Mouse (Mus musculus) liver, embryonic 12.5 days (tissue): Measurements from ENCODE around the gene Msi2. TPM values are rescaled to one million over a fixed set of nuclear protein-coding genes. Genes with fewer than 3 reads are reported as not detected.
A peak's percentile ranks its signal among the peaks of the same experiment; 100 is the strongest.

ENCODE experiments used
- ATAC-seq: fragments of 200-750 bp; cut with Nextera tagmentation; 2 replicates; pipeline ENCODE4 v1.8.0; 2017; ENCODE audit warnings: moderate number of reproducible peaks, mild to moderate bottlenecking, moderate library complexity
- H3K27ac ChIP-seq: fragments of 300-500 bp; sonication (generic); 2 replicates; pipeline ENCODE4 v1.5.1; 2016; ENCODE audit warnings: mild to moderate bottlenecking
- H3K27me3 ChIP-seq: fragments of 300-500 bp; sonication (generic); replicated peaks from 2 replicates; pipeline ENCODE4 v1.6.1; 2016; ENCODE audit warnings: mild to moderate bottlenecking, moderate library complexity
- H3K36me3 ChIP-seq: fragments of 300-500 bp; sonication (generic); 2 replicates; pipeline ENCODE4 v1.6.1; 2016; ENCODE audit warnings: mild to moderate bottlenecking, moderate library complexity
- H3K4me1 ChIP-seq: fragments of 300-500 bp; sonication (generic); 2 replicates; pipeline ENCODE4 v1.6.1; 2016
- H3K4me2 ChIP-seq: fragments of 300-500 bp; sonication (generic); 2 replicates; pipeline ENCODE4 v1.6.1; 2016; ENCODE audit warnings: mild to moderate bottlenecking, moderate library complexity
- H3K4me3 ChIP-seq: fragments of 300-500 bp; sonication (generic); 2 replicates; pipeline ENCODE4 v1.5.1; 2016; ENCODE audit warnings: mild to moderate bottlenecking, moderate library complexity
- H3K9ac ChIP-seq: fragments of 300-500 bp; sonication (generic); 2 replicates; pipeline ENCODE4 v1.6.1; 2016; ENCODE audit warnings: mild to moderate bottlenecking, moderate library complexity
- H3K9me3 ChIP-seq: fragments of 300-500 bp; sonication (generic); replicated peaks from 2 replicates; pipeline ENCODE4 v1.6.1; 2016; ENCODE audit warnings: mild to moderate bottlenecking, moderate library complexity
- WGBS: fragments of 180-500 bp; shearing (Covaris S2); methylation state at CpG from one replicate; pipeline ENCODE4 v1.1.7; 2016; ENCODE audit not compliant: insufficient replicate concordance; 5-methylcytosine and 5-hydroxymethylcytosine counted together
- polyA plus RNA-seq: library from polyadenylated mRNA; unstranded; fragments of >200 nt; fragmentation: Nextera tagmentation; extraction: Ambion mirVana; gene quantifications from 2 replicates; pipeline ENCODE4 v1.2.1, GENCODE M21; 2016

The Msi2 gene
- polyA plus RNA-seq, 1 experiment from 2014 or later: 5.2 TPM

DNA sequence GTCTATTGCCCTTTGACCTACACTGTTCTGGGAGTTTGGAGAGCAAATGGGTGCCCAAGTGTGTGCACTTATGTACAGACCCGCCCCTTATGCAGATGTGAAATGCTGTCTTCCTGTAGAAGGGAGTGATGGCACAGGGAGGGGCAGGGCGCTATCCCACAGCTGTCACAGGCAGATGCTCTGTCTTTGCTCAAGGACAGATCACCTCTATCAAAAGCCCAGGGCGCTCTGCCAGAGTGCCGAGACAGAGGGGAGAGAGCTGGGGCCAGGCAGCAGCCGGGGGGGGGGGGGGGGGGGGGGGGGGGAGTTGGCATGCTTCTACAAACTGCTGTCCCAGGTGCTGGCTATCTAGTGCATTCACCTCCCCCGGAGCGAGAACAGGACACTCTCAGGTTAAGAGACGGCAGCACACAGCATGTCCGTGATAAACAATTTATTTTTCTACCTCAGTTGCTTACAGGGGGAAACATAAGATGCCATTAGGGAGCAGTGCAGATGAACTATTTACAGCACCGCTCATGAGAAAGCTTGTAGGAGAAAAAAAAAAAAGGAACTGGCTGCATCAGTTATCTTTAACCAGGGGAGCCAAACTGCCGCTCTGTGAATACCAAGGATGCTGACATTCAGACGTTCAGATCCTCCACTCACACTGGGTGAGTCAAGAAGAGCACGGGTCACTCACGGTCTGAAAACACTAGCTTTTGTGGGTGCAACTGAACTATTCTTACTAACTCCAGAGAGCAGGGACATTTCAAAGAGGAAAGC is 337.0 kb downstream of the Msi2 start:
- WGBS: 68% methylated on average over 11 of the region's 14 CpGs

DNA sequence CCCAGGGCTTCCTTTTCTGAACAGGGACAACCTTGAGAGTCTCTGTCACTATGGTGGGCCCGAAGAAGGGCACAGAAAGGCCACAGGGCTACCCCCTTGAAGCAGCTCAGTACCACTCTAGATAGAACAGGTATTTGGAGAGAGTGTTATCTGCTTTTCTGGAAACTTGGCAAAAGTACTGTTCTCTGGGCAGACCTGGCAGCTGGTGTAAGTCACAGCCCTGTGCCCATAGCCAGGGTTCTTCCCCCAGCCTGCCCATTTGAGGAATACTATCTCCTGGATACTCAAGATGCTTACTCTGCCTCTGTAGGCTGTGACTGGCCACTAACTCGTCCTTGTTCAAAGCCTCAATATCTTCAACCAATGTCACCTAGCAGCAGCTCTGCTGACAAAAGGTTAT is 338.7 kb downstream of the Msi2 start:
- Histone ChIP-seq H3K4me1 (0 out of 2 replicates have a peak, but pooled peaks cover 7% of the 10 kb centered on the region), H3K9ac (no peak overlapping the region), H3K36me3 (0 out of 2 replicates have a peak, but pooled peaks cover 12% of the 10 kb centered on the region), H3K4me2 (no peak overlapping the region), H3K27me3 (no peaks in the 10 kb centered on the region), H3K27ac (no peak overlapping the region), H3K9me3 (no peaks in the 10 kb centered on the region), H3K4me3 (no peak overlapping the region)
- ATAC-seq: no peak
- 70% methylated on average over 2 of the region's 2 CpGs for WGBS

More for the DNA sequence above, 337.0 kb downstream of the Msi2 start:
- Histone ChIP-seq H3K27me3 (no peaks in the 10 kb centered on the region), H3K4me1 (0 out of 2 replicates have a peak, but pooled peaks cover 4% of the 10 kb centered on the region), H3K36me3 (0 out of 2 replicates have a peak, but pooled peaks cover 12% of the 10 kb centered on the region), H3K27ac (no peak overlapping the region), H3K9ac (no peak overlapping the region), H3K4me3 (no peak overlapping the region), H3K9me3 (no peaks in the 10 kb centered on the region), H3K4me2 (no peak overlapping the region)
- ATAC-seq: no peak

DNA sequence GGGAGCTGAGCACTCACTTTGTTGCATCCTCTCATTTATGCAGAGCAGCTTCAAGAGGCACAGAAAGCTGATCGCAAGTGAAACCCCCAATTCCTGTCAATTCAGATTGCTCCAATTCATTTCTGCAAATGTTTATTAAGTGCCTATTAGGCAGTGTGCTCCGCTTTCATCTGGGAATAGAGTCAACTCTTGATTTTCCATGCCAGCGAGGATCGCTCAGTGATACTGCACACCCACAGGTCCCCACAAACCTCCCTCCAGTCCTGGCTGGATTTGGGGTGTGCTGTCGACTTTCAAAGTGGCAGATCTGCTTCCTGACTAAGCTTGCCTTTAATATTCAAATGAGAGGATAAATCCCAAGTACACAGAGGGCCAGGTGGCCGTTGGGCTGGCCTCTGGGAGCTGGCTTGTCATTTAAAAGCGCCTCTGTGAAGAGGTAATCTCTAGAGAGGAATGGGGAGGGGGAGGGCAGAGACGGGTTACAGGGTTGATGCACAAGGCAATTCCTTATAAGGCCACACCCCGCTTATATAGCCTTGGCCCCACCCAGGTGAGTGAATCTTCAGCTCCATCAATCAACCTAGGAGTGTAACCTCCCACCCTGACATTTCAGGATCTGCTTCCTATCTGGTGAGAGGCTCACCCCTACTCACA is 339.5 kb downstream of the Msi2 start:
- Histone ChIP-seq H3K4me2 (no peak overlapping the region), H3K9me3 (no peaks in the 10 kb centered on the region), H3K4me3 (no peak overlapping the region), H3K4me1 (0 out of 2 replicates have a peak, but pooled peaks cover 7% of the 10 kb centered on the region), H3K36me3 (0 out of 2 replicates have a peak, but pooled peaks cover 12% of the 10 kb centered on the region), H3K9ac (no peak overlapping the region), H3K27me3 (no peaks in the 10 kb centered on the region), H3K27ac (no peak overlapping the region)
- ATAC-seq: no peak
- 76% methylated on average over 9 of the region's 9 CpGs for WGBS

DNA sequence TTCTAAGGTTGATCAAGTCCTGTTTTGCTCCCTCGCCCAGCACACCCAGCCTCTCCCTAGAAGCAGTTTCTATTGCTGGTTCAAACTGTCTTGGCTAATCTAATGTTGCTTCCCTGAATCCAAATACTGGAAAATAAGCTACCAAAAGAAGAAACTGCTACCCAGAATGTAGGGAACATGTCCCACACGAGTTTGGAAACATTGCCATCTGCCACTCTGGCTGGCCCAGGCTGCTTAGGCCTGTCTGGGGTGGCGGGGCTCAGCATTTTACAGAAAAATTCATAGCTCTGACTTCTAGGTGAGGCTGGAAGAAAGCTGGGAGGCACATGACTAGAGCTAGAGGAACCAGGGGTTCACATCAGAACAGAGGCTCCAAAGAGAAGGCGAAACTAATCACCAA is 345.7 kb downstream of the Msi2 start:
- Histone ChIP-seq H3K36me3 (peaks cover 6% of the 10 kb centered on the region; the same call in 1 of the 2 replicates), H3K4me1 (peaks cover 22% of the 10 kb centered on the region), H3K27ac (no peak overlapping the region), H3K27me3 (no peaks in the 10 kb centered on the region), H3K4me3 (no peak overlapping the region), H3K4me2 (no peak overlapping the region), H3K9ac (no peak overlapping the region), H3K9me3 (no peaks in the 10 kb centered on the region)
- 68% methylated on average over 4 of the region's 4 CpGs for WGBS
- ATAC-seq: no peak

DNA sequence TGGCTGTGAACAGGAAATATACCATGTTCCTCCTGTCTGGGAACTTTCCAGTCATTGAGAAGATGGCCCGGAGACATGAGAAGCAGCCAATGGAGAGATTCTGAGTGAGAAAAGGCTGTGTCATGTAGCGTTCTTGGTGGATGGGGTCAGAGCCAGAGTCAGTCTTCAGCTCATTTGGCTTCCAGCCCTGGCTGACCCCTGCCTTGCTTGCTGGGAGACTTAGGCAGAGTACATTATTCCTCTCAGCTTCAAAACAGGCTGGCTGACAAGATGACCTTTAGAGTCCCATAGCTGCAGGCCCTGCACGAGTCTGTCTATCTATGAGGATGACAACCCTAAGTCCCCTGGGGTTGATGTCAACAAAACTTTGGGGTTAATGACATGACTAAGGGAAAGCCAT is 348.4 kb downstream of the Msi2 start:
- 71% methylated on average over 3 of the region's 3 CpGs for WGBS
- ATAC-seq: no peak
- H3K4me1 ChIP-seq: peaks cover 39% of the 10 kb centered on the region
- H3K27ac ChIP-seq: no peak overlapping the region
- H3K27me3 ChIP-seq: no peaks in the 10 kb centered on the region
- no peak overlapping the region for H3K4me3 ChIP-seq
- H3K36me3 ChIP-seq: peaks cover 15% of the 10 kb centered on the region; the same call in 1 of the 2 replicates
- no peaks in the 10 kb centered on the region for H3K9me3 ChIP-seq
- H3K9ac ChIP-seq: no peak overlapping the region
- no peak overlapping the region for H3K4me2 ChIP-seq

DNA sequence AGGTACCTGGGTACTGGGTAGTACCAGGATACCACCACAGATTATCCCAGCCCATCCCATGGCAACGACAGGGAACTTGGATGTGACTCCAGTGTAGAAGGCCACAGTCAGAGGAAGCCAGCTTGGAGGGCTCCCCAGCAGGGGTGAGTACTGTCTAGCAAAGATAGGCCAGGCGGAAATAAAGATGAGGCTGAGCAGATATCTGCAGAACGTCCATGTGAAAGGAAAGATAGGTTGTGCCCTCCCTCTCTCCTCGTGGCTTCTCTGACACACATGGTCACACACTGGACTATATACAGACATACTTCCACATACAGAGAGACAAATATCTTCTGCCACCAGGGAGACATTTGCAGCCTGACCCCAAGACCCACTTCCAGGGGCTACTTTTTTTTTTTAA is 350.8 kb downstream of the Msi2 start:
- Histone ChIP-seq H3K9me3 (no peaks in the 10 kb centered on the region), H3K36me3 (peaks cover 19% of the 10 kb centered on the region; the same call in 1 of the 2 replicates), H3K27ac (no peak overlapping the region), H3K27me3 (no peaks in the 10 kb centered on the region), H3K4me1 (peaks cover 51% of the 10 kb centered on the region), H3K4me3 (no peak overlapping the region), H3K4me2 (no peak overlapping the region; the same call in 1 of the 2 replicates), H3K9ac (no peak overlapping the region)
- ATAC-seq: peak; percentile 85
- 13% methylated on average over 4 of the region's 4 CpGs for WGBS

DNA sequence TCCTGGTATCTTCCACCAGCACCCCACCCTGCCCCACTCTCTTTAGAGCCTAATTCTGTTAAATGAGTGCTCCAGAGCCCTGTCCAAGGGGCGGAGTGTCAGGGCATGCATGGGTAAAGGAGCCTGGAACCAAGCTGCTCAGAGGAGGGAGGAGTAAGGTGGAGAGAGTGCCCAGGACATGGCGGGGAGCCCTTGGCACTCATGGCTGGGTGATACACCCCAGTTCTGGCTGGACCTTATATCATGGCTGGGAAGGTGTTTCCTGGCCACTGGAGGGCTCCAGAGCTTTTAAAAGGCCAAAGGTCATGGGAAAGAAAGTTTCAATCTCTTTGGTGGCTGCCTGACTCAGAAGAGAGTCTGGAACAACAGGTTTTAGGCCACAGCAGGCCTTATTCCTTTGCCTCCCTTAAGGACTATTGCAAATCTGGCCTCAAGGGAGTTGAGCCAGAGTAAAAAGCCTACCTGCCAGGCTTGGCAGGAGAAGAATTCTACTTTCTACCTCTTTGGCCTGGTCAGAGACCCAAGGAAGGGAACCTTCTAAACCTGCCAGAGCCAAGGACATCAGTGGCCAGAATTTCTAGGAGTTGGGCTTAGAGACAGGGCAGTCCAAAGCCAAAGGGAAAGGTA is 352.3 kb downstream of the Msi2 start:
- ATAC-seq: no peak
- Histone ChIP-seq H3K27me3 (no peaks in the 10 kb centered on the region), H3K4me3 (no peak overlapping the region), H3K4me2 (no peak overlapping the region), H3K9ac (no peak overlapping the region), H3K36me3 (peaks cover 19% of the 10 kb centered on the region; the same call in 1 of the 2 replicates), H3K27ac (no peak overlapping the region), H3K4me1 (peaks cover 47% of the 10 kb centered on the region), H3K9me3 (no peaks in the 10 kb centered on the region)
- WGBS: 83% methylated on average over 2 of the region's 2 CpGs

DNA sequence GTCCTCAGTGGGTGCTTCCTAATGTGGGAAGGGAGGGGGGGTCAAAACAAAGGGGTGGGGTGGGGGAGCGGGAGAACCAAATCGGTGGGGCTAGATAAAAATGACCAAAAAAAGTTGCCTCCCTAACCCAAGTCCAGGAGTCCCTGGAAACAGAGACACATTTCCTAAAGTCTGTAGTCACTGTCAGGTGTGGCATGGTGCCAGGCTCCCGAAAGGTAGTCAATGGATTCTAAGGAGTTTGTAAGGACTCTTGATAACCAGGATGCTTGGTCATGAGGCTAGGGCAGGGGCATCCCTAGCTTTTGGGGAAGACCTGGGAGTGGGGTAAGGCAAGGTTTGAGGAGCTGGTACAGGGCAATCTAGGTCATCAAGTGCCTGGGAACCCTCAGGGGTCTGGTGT is 354.1 kb downstream of the Msi2 start:
- Histone ChIP-seq H3K4me3 (no peak overlapping the region), H3K27ac (no peak overlapping the region), H3K4me1 (peaks cover 56% of the 10 kb centered on the region), H3K9ac (no peak overlapping the region), H3K4me2 (no peak overlapping the region), H3K9me3 (no peaks in the 10 kb centered on the region), H3K36me3 (peaks cover 19% of the 10 kb centered on the region; the same call in 1 of the 2 replicates), H3K27me3 (no peaks in the 10 kb centered on the region)
- no peak for ATAC-seq
- 60% methylated on average over 3 of the region's 3 CpGs for WGBS

DNA sequence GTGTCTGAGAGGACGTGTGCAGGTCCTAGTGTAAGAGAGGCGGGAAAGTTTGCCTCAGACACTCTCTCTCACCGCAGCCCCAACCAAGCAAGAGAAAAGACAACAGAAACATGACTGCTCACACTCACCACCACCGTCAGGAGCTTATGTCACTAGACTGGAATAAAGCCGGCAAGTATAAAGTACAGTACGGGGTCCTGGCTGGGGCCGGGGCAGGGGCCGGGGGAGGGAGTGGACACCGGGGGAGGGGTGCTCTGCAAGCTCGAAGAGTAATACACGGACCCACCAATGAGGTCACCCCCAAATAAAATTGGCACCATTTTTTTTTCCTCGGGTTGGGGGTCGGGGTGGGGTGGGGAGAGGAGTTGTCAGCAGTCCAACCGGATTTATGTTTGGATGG is 354.8 kb downstream of the Msi2 start:
- Histone ChIP-seq H3K27ac (no peak overlapping the region), H3K4me2 (no peak overlapping the region), H3K9ac (no peak overlapping the region), H3K36me3 (peaks cover 19% of the 10 kb centered on the region; the same call in 1 of the 2 replicates), H3K4me3 (no peak overlapping the region), H3K27me3 (no peaks in the 10 kb centered on the region), H3K9me3 (no peaks in the 10 kb centered on the region), H3K4me1 (peaks cover 64% of the 10 kb centered on the region)
- 73% methylated on average over 14 of the region's 14 CpGs for WGBS
- ATAC-seq: no peak

DNA sequence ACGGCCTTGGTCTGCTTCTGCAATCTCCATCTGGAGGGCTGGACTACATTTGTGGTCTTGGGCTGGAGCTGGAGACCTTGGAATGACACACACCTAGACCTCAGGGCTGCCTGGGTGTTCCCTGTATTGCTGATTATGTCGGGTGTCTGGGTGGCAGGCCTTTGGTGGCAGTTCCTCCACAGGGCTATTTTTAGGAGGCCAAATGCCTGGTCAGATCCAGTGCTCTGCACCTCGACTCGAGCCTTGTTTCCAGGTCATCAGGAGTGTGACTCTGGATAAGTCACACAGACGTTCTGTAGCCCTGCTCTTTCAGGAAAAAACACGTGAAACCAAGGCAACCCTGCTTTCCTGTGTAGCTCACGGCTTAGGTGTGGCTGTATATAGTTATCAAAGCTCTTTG is 358.6 kb downstream of the Msi2 start:
- no peak overlapping the region for H3K4me2 ChIP-seq
- H3K36me3 ChIP-seq: 0 out of 2 replicates have a peak, but pooled peaks cover 6% of the 10 kb centered on the region
- 65% methylated on average over 7 of the region's 7 CpGs for WGBS
- ATAC-seq: no peak
- H3K9me3 ChIP-seq: no peaks in the 10 kb centered on the region
- no peak overlapping the region for H3K27ac ChIP-seq
- H3K4me3 ChIP-seq: no peak overlapping the region
- no peak overlapping the region for H3K9ac ChIP-seq
- H3K4me1 ChIP-seq: peaks cover 56% of the 10 kb centered on the region
- H3K27me3 ChIP-seq: no peaks in the 10 kb centered on the region

DNA sequence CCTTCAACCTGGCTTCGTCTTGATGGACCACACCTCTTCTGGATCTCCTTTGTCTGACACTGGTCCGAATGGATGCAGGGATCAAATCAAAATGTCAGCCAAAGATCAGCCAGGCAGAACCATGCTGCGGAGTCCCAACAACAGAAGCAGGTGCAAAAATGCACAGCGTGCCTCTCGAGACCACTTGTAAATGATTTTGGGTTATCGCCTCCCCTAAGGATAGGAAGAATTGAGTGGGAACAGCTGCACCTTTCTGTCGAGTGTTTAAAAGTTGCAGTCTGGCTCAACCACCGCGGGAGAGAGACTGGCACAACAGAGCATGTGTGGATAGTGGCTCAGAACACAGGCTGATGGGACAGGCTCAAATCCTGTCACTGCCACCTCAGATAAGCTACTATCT is 361.0 kb downstream of the Msi2 start:
- Histone ChIP-seq H3K4me2 (peak overlapping the region; percentile 26; the same call in 1 of the 2 replicates), H3K27me3 (no peaks in the 10 kb centered on the region), H3K9ac (no peak overlapping the region), H3K36me3 (0 out of 2 replicates have a peak, but pooled peaks cover 2% of the 10 kb centered on the region), H3K27ac (no peak overlapping the region), H3K4me3 (no peak overlapping the region), H3K9me3 (no peaks in the 10 kb centered on the region), H3K4me1 (peaks cover 50% of the 10 kb centered on the region)
- WGBS: 56% methylated on average over 9 of the region's 9 CpGs
- 0 out of 2 replicates have a peak, but pooled peaks have one; percentile 33 for ATAC-seq
